Comparison of ENCODE assay signal across 30 mouse cellular contexts in genomic region chr16:17938187-17938586, GRCm38 (mm10). TPM values are rescaled to one million over a fixed set of nuclear protein-coding genes. Genes with fewer than 3 reads are reported as not detected.
DNase-seq lines count a peak whose midpoint lies in the region; ATAC-seq and TF ChIP-seq lines count a peak whose summit lies in the region.
"Had no signal": no experiment of that assay in that cellular context is flagged by ENCODE, and none has a peak within 500 bp of the region (broad histone marks: within the 10 kb centered on the region; RNA-seq: fewer than 3 reads in every experiment).

No protein-coding gene starts in this region.

- 0 out of 2 replicates have a peak overlapping the region, but pooled peaks have one; percentile 47 for H3K9ac ChIP-seq in liver, embryonic 12.5 days
- H3K9ac ChIP-seq in liver, embryonic 15.5 days: no peak overlapping the region
- no peak overlapping the region for H3K9ac ChIP-seq in forebrain, embryonic 11.5 days (ENCODE audit: low read length)
- H3K9ac ChIP-seq: embryonic facial prominence, embryonic 13.5 days; forebrain, embryonic 13.5 days; limb, embryonic 13.5 days; neural tube, embryonic 12.5 days; stomach, embryonic 15.5 days had no signal

- H3K36me3 ChIP-seq in liver, embryonic 12.5 days: no peaks in the 10 kb centered on the region
- no peaks in the 10 kb centered on the region for H3K36me3 ChIP-seq in liver, embryonic 15.5 days (replicated peaks)
- H3K36me3 ChIP-seq in forebrain, embryonic 11.5 days (ENCODE audit: control insufficient read depth, insufficient read depth, low read length): no peaks in the 10 kb centered on the region
- H3K36me3 ChIP-seq: embryonic facial prominence, embryonic 13.5 days; limb, embryonic 13.5 days; neural tube, embryonic 12.5 days; stomach, embryonic 15.5 days had no signal

- H3K4me1 ChIP-seq in liver, embryonic 12.5 days: peaks cover 48% of the 10 kb centered on the region
- H3K4me1 ChIP-seq in liver, embryonic 15.5 days (replicated peaks): peaks cover 37% of the 10 kb centered on the region
- no peaks in the 10 kb centered on the region for H3K4me1 ChIP-seq in forebrain, embryonic 11.5 days (replicated peaks; ENCODE audit: control insufficient read depth, insufficient read depth, low read length)
- H3K4me1 ChIP-seq in lung, adult 2 months (ENCODE audit: control insufficient read depth, insufficient read depth, low read length): no peaks in the 10 kb centered on the region
- H3K4me1 ChIP-seq: embryonic facial prominence, embryonic 13.5 days; limb, embryonic 13.5 days; neural tube, embryonic 12.5 days had no signal

- WGBS in liver, embryonic 12.5 days (ENCODE audit: insufficient replicate concordance): 30% methylated on average over 7 of the region's 7 CpGs
- 27% methylated on average over 7 of the region's 7 CpGs for WGBS in liver, embryonic 15.5 days (ENCODE audit: insufficient replicate concordance)
- 88% methylated on average over 7 of the region's 7 CpGs for WGBS in forebrain, embryonic 11.5 days
- WGBS in lung, adult 2 months: 44% methylated on average over 7 of the region's 7 CpGs

- no peak for TF ChIP-seq CTCF in lung, adult 2 months (IDR thresholded peaks at IDR 0.05; ENCODE audit: insufficient read depth, low read length)

- no peaks in the 10 kb centered on the region for H3K9me3 ChIP-seq in liver, embryonic 12.5 days (replicated peaks)
- no peaks in the 10 kb centered on the region for H3K9me3 ChIP-seq in liver, embryonic 15.5 days (replicated peaks)
- no peaks in the 10 kb centered on the region for H3K9me3 ChIP-seq in forebrain, embryonic 11.5 days (ENCODE audit: control insufficient read depth, low read length)
- H3K9me3 ChIP-seq: embryonic facial prominence, embryonic 13.5 days; forebrain, embryonic 13.5 days; limb, embryonic 13.5 days; neural tube, embryonic 12.5 days; stomach, embryonic 15.5 days had no signal

- H3K27ac ChIP-seq in liver, embryonic 12.5 days: peak overlapping the region; percentile 87
- H3K27ac ChIP-seq in liver, embryonic 15.5 days (replicated peaks): peak overlapping the region; percentile 86
- H3K27ac ChIP-seq in forebrain, embryonic 11.5 days (ENCODE audit: low read depth, low read length): no peak overlapping the region
- H3K27ac ChIP-seq: embryonic facial prominence, embryonic 13.5 days; forebrain, embryonic 13.5 days; limb, embryonic 13.5 days; neural tube, embryonic 12.5 days had no signal

- no peak for DNase-seq in liver
- peak; percentile 16 for DNase-seq in NIH3T3 (ENCODE audit: low read depth)
- no peak for DNase-seq in forebrain, embryonic 11.5 days (ENCODE audit: low spot score)
- no peak for DNase-seq in lung, adult 2 months
- no peak for DNase-seq in adrenal gland, adult 8-10 months
- DNase-seq: gastrocnemius, postnatal 36 days; layer of hippocampus, adult 9-11 months had no signal

- no peak for TF ChIP-seq POLR2A in lung, adult 2 months (IDR thresholded peaks at IDR 0.05; ENCODE audit: borderline replicate concordance, extremely low read depth, low read depth, low read length)

- no peak for ATAC-seq in liver, embryonic 12.5 days
- no peak for ATAC-seq in liver, embryonic 15.5 days (ENCODE audit: insufficient read depth)
- no peak for ATAC-seq in forebrain, embryonic 11.5 days (replicated peaks; ENCODE audit: low FRiP score)

- H3K4me3 ChIP-seq in liver, embryonic 12.5 days: no peak overlapping the region
- H3K4me3 ChIP-seq in liver, embryonic 15.5 days (replicated peaks): no peak overlapping the region
- H3K4me3 ChIP-seq in forebrain, embryonic 11.5 days (ENCODE audit: low read depth, low read length): no peak overlapping the region
- no peak overlapping the region for H3K4me3 ChIP-seq in lung, adult 2 months (replicated peaks; ENCODE audit: extremely low read depth, low read depth, low read length)
- H3K4me3 ChIP-seq: embryonic facial prominence, embryonic 13.5 days; forebrain, embryonic 13.5 days; limb, embryonic 13.5 days; neural tube, embryonic 12.5 days; stomach, embryonic 15.5 days had no signal

- no peaks in the 10 kb centered on the region; the same call in 1 of the 2 replicates for H3K27me3 ChIP-seq in liver, embryonic 12.5 days (replicated peaks)
- H3K27me3 ChIP-seq in liver, embryonic 15.5 days: no peaks in the 10 kb centered on the region
- no peaks in the 10 kb centered on the region; the same call in 1 of the 2 replicates for H3K27me3 ChIP-seq in forebrain, embryonic 11.5 days (ENCODE audit: control insufficient read depth, insufficient read depth, low read length)
- H3K27me3 ChIP-seq: stomach, embryonic 15.5 days had no signal

- peak overlapping the region; percentile 57 for H3K4me2 ChIP-seq in liver, embryonic 12.5 days
- peak overlapping the region; percentile 49; the same call in 1 of the 2 replicates for H3K4me2 ChIP-seq in liver, embryonic 15.5 days
- H3K4me2 ChIP-seq in forebrain, embryonic 11.5 days (ENCODE audit: low read depth, low read length, severe bottlenecking): no peak overlapping the region
- H3K4me2 ChIP-seq: embryonic facial prominence, embryonic 13.5 days; forebrain, embryonic 13.5 days; limb, embryonic 13.5 days; lung, embryonic 14.5 days; neural tube, embryonic 12.5 days had no signal

RNA-seq across cellular contexts. Expression of gene Slc25a1, which starts 10.2 kb away (rescaled TPM):
- polyA plus RNA-seq in liver, embryonic 12.5 days (2016; fragmentation: Nextera tagmentation; extraction: Ambion mirVana): 99.2 and 102 TPM in 2 replicates
- 63.1 and 69.7 TPM in 2 replicates for polyA plus RNA-seq in liver, embryonic 15.5 days (2015; fragmentation: Nextera tagmentation; extraction: Ambion mirVana)
- polyA plus RNA-seq in forebrain, embryonic 11.5 days (2014; fragmentation: Nextera tagmentation; extraction: Ambion mirVana): 105 and 107 TPM in 2 replicates
- polyA plus RNA-seq in lung, adult 2 months (2012; rRNA removed): 166 and 199 TPM in 2 replicates
- 100 to 1,000 TPM; 184 to 251 (median 197) TPM for total RNA-seq in adrenal gland, adult 8-10 months (2022)

RNA-seq across cellular contexts. Expression of gene Gsc2, which starts 23.3 kb away (rescaled TPM):
- not detected in 2 replicates for polyA plus RNA-seq in liver, embryonic 12.5 days (2016; fragmentation: Nextera tagmentation; extraction: Ambion mirVana)
- not detected in 2 replicates for polyA plus RNA-seq in liver, embryonic 15.5 days (2015; fragmentation: Nextera tagmentation; extraction: Ambion mirVana)
- 0.23 TPM in 1 of 2 replicates, not detected in the other for polyA plus RNA-seq in forebrain, embryonic 11.5 days (2014; fragmentation: Nextera tagmentation; extraction: Ambion mirVana)
- polyA plus RNA-seq in lung, adult 2 months (2012; rRNA removed): not detected in 2 replicates
- not detected for total RNA-seq in adrenal gland, adult 8-10 months (2022)
- total RNA-seq: adrenal gland, adult 18-20 months; adrenal gland, postnatal 4 days; gastrocnemius, adult 18-20 months; gastrocnemius, postnatal 36 days; heart, adult 8-10 months; hematopoietic stem cell, adult 5-6 weeks; left cerebral cortex, adult 18-20 months; left cerebral cortex, postnatal 25 days; megakaryocyte-erythroid progenitor cell, adult 5-6 weeks had no signal
- polyA plus RNA-seq: embryonic facial prominence, embryonic 13.5 days; erythroblast, embryonic 14.5 days; heart, embryonic 14.5 days; kidney, embryonic 16.5 days; large intestine, adult 2 months; neural tube, embryonic 12.5 days; Patski; stomach, embryonic 15.5 days; thymus, postnatal 0 days had no signal

RNA-seq across cellular contexts. Expression of gene Ess2, which starts 27.0 kb away (rescaled TPM):
- polyA plus RNA-seq in liver, embryonic 12.5 days (2016; fragmentation: Nextera tagmentation; extraction: Ambion mirVana): 18.7 and 18.9 TPM in 2 replicates
- polyA plus RNA-seq in liver, embryonic 15.5 days (2015; fragmentation: Nextera tagmentation; extraction: Ambion mirVana): 9.9 and 10.0 TPM in 2 replicates
- polyA plus RNA-seq in forebrain, embryonic 11.5 days (2014; fragmentation: Nextera tagmentation; extraction: Ambion mirVana): 50.2 and 54.3 TPM in 2 replicates
- polyA plus RNA-seq in lung, adult 2 months (2012; rRNA removed): 17.5 and 22.8 TPM in 2 replicates
- 10 to 100 TPM; 16.9 to 28.8 (median 22.5) TPM for total RNA-seq in adrenal gland, adult 8-10 months (2022)

RNA-seq across cellular contexts. Expression of gene Tssk2, which starts 39.8 kb away (rescaled TPM):
- not detected in 2 replicates for polyA plus RNA-seq in liver, embryonic 12.5 days (2016; fragmentation: Nextera tagmentation; extraction: Ambion mirVana)
- not detected in 2 replicates for polyA plus RNA-seq in liver, embryonic 15.5 days (2015; fragmentation: Nextera tagmentation; extraction: Ambion mirVana)
- polyA plus RNA-seq in forebrain, embryonic 11.5 days (2014; fragmentation: Nextera tagmentation; extraction: Ambion mirVana): 0.52 TPM in 1 of 2 replicates, not detected in the other
- not detected in 2 replicates for polyA plus RNA-seq in lung, adult 2 months (2012; rRNA removed)
- total RNA-seq in adrenal gland, adult 8-10 months (2022): not detected
- total RNA-seq: adrenal gland, adult 18-20 months; adrenal gland, postnatal 4 days; gastrocnemius, adult 18-20 months; gastrocnemius, postnatal 36 days; hematopoietic stem cell, adult 5-6 weeks; left cerebral cortex, adult 18-20 months; left cerebral cortex, postnatal 25 days had no signal
- polyA plus RNA-seq: erythroblast, embryonic 14.5 days; forebrain, embryonic 13.5 days; heart, embryonic 14.5 days; kidney, embryonic 16.5 days; large intestine, adult 2 months; limb, embryonic 13.5 days; lung, embryonic 14.5 days; midbrain, embryonic 14.5 days; neural tube, embryonic 12.5 days; thymus, postnatal 0 days had no signal

RNA-seq across cellular contexts. Expression of gene Dgcr2, which starts 39.8 kb away (rescaled TPM):
- polyA plus RNA-seq in liver, embryonic 12.5 days (2016; fragmentation: Nextera tagmentation; extraction: Ambion mirVana): 29.7 and 29.9 TPM in 2 replicates
- polyA plus RNA-seq in liver, embryonic 15.5 days (2015; fragmentation: Nextera tagmentation; extraction: Ambion mirVana): 18.3 and 22.0 TPM in 2 replicates
- 112 TPM in 2 replicates for polyA plus RNA-seq in forebrain, embryonic 11.5 days (2014; fragmentation: Nextera tagmentation; extraction: Ambion mirVana)
- polyA plus RNA-seq in lung, adult 2 months (2012; rRNA removed): 138 and 144 TPM in 2 replicates
- total RNA-seq in adrenal gland, adult 8-10 months (2022): 10 to 100 TPM; 66.1 to 78.0 (median 76.2) TPM
